Mouse (Mus musculus): ENCODE data around the gene Hoxd11. TPM values are rescaled to one million over a fixed set of nuclear protein-coding genes. Genes with fewer than 3 reads are reported as not detected.

Hoxd11 gene
- not detected in 2 replicates for polyA plus RNA-seq (2015; fragmentation: Nextera tagmentation; extraction: Ambion mirVana)

DNA sequence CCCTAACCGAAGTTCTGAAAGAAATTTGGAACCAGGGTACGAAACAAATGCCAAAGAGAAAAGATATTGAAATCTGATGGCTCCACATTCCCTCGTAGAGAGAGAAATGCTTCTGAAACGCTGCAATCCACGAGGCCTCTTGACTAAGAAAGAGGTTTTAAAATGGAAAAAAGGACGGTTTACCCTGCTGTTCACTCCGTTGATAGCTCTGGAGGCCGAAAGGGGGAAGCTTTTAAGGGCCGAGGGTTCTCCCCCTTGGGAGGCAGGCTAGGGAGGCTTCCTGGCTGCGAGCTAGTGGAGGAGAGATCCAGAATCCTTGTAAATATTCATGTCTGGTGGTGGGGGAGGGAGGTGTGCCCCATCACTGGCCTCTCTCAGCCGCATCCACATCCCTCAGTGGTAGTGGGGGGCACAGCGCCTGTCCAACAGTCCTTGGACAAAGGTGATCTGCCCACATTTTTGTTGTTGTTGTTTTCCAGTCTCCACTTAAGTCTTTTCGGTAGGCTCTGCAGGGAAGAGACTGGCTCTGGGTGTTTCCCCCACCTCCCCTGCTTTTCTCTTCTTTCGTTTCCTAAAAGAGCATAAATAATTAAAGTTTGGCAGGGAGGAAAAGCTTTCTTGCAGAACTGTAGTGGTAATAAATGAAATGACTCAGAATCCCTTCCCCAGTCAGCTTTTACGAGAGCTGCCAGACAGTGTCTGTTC, at the start of gene Hoxd11:
TSS of gene Hoxd11 (plus strand) at position 667 of the 705 bp plus-strand sequence.
- H3K27me3 ChIP-seq, result peaks cover 100% of the 10 kb centered on the region
- no peak within 1 kb of the TSS for H3K9ac ChIP-seq
- no peak within 1 kb of the TSS for H3K4me2 ChIP-seq
- H3K9me3 ChIP-seq, result no peaks in the 10 kb centered on the region
- H3K4me3 ChIP-seq, result no peak within 1 kb of the TSS
- peaks cover 13% of the 10 kb centered on the region for H3K4me1 ChIP-seq
- 3% methylated on average over 15 of the region's 15 CpGs for whole genome bisulfite sequencing
- H3K27ac ChIP-seq, result no peak within 1 kb of the TSS
- no peaks in the 10 kb centered on the region for H3K36me3 ChIP-seq
- ATAC-seq (ENCODE audit: borderline replicate concordance, extremely low read depth, low FRiP score, low TSS enrichment), result no peak

DNA sequence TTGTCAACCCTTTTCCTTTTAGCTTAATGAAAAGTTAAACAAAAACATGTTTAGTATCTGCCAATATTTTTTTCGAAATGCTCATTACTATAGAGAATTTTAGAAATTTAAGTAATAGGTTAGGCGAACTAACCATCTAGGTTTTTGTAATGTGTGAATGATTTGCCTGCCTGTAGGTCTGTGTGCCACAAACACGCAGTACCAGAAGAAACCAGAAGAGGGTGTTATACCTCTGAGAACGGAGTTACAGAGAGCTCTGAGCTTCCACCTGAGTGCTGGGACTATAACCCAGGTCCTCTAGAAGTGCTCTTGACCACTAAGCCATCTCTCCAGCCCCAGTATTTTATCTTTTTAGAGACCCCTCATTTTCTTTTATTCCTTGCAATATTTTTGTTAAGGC, 43.9 kb upstream of the Hoxd11 start:
- no peak for ATAC-seq (ENCODE audit: borderline replicate concordance, extremely low read depth, low FRiP score, low TSS enrichment)
- Histone ChIP-seq H3K27me3 (no peaks in the 10 kb centered on the region), H3K4me2 (no peak overlapping the region), H3K4me3 (no peak overlapping the region), H3K27ac (no peak overlapping the region), H3K4me1 (no peaks in the 10 kb centered on the region), H3K36me3 (no peaks in the 10 kb centered on the region), H3K9ac (no peak overlapping the region), H3K9me3 (no peaks in the 10 kb centered on the region)
- WGBS, result 64% methylated on average over 4 of the region's 4 CpGs

DNA sequence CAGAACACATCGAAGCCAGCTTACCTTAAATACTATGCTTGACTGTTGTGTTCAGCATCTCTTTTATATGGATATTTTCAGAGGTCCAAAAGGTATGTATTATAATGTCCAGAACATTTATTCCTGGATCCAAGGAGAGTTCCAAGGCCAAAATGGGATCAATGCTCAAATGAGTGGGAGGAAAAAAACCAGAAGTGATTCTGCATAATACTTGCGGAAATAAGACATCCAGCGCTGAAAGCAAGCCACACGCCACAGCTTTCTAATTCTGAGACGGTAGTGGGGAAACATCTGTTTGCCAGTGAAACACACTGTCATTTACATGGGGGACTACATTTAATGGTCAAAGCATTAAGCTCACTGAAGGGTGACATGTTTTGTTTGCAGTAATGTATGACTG, 36.9 kb upstream of the Hoxd11 start:
- H3K4me2 ChIP-seq, result no peak overlapping the region
- no peak overlapping the region for H3K27ac ChIP-seq
- H3K36me3 ChIP-seq, result no peaks in the 10 kb centered on the region
- H3K9ac ChIP-seq, result no peak overlapping the region
- H3K4me1 ChIP-seq, result no peaks in the 10 kb centered on the region
- WGBS, result 71% methylated on average over 5 of the region's 5 CpGs
- no peak for ATAC-seq (ENCODE audit: borderline replicate concordance, extremely low read depth, low FRiP score, low TSS enrichment)
- no peak overlapping the region for H3K4me3 ChIP-seq
- H3K9me3 ChIP-seq, result no peaks in the 10 kb centered on the region
- H3K27me3 ChIP-seq, result peaks cover 36% of the 10 kb centered on the region

- H3K9ac ChIP-seq, result no peak overlapping the region
- peaks cover 68% of the 10 kb centered on the region for H3K27me3 ChIP-seq
- WGBS, result 79% methylated on average over 3 of the region's 3 CpGs
- no peak overlapping the region for H3K4me3 ChIP-seq
- H3K4me1 ChIP-seq, result no peaks in the 10 kb centered on the region
- no peaks in the 10 kb centered on the region for H3K9me3 ChIP-seq
- no peak overlapping the region for H3K4me2 ChIP-seq
- no peak overlapping the region for H3K27ac ChIP-seq
- no peaks in the 10 kb centered on the region for H3K36me3 ChIP-seq
- ATAC-seq (ENCODE audit: borderline replicate concordance, extremely low read depth, low FRiP score, low TSS enrichment), result no peak
Observed at GRCm38 (mm10) chr2:74645631-74646030, 33.7 kb upstream of the Hoxd11 start.

GRCm38 (mm10) chr2:74647082-74647864, 32.1 kb upstream of the Hoxd11 start:
- Histone ChIP-seq H3K9me3 (no peaks in the 10 kb centered on the region), H3K4me3 (no peak overlapping the region), H3K36me3 (no peaks in the 10 kb centered on the region), H3K27ac (no peak overlapping the region), H3K4me1 (no peaks in the 10 kb centered on the region), H3K27me3 (peaks cover 85% of the 10 kb centered on the region), H3K9ac (no peak overlapping the region), H3K4me2 (no peak overlapping the region)
- no peak for ATAC-seq (ENCODE audit: borderline replicate concordance, extremely low read depth, low FRiP score, low TSS enrichment)
- WGBS, result 15% methylated on average over 7 of the region's 7 CpGs

- Histone ChIP-seq H3K27me3 (peaks cover 92% of the 10 kb centered on the region), H3K9me3 (no peaks in the 10 kb centered on the region), H3K9ac (no peak overlapping the region), H3K4me1 (peaks cover 16% of the 10 kb centered on the region), H3K4me2 (no peak overlapping the region), H3K27ac (no peak overlapping the region), H3K36me3 (no peaks in the 10 kb centered on the region), H3K4me3 (no peak overlapping the region)
- WGBS, result 32% methylated on average over 2 of the region's 2 CpGs
- no peak for ATAC-seq (ENCODE audit: borderline replicate concordance, extremely low read depth, low FRiP score, low TSS enrichment)
Observed at GRCm38 (mm10) chr2:74652996-74653340, 26.4 kb upstream of the Hoxd11 start.

- 15% methylated on average over 17 of the region's 17 CpGs for WGBS
- H3K4me2 ChIP-seq, result no peak overlapping the region
Observed at GRCm38 (mm10) chr2:74653781-74654535, 25.4 kb upstream of the Hoxd11 start.

DNA sequence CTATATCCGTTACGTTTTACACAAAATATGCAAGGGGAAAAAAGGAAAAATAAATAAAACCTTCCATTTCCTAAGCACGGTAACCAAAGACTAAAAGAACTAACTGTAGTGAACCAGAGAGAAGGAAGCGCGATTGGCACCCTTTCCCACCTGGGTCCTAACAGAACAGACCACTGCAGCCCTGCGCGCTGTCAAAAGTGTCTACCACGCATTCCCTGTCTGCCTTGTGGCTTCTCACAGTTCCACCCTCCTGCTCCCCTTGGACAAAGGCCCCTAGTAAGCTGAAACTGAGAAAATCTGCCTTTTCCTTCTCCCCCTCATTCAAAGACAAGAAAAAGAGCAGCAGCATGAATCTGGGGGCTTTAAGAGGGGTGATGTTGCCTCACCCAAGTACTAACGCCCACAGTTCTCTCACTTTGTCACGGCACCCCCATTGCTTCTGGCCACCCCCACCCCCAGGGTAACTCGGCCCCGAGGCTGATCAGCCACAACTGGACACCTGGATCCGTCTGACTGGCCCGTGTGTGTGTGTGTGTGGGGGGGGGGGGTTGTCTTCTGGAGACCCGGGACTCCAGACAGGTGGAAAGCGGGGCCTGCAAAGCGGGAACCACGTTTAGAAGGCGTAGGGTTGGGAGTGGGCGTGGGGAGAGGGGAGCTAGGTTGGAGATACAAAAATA, 24.5 kb upstream of the Hoxd11 start:
- H3K9ac ChIP-seq, result no peak overlapping the region
- H3K4me1 ChIP-seq, result peaks cover 20% of the 10 kb centered on the region
- ATAC-seq (ENCODE audit: borderline replicate concordance, extremely low read depth, low FRiP score, low TSS enrichment), result no peak; the same call in 1 of the 2 replicates
- no peak overlapping the region for H3K4me2 ChIP-seq
- no peaks in the 10 kb centered on the region for H3K36me3 ChIP-seq
- H3K9me3 ChIP-seq, result no peaks in the 10 kb centered on the region
- H3K27me3 ChIP-seq, result peaks cover 91% of the 10 kb centered on the region
- no peak overlapping the region for H3K27ac ChIP-seq
- H3K4me3 ChIP-seq, result no peak overlapping the region
- 3% methylated on average over 20 of the region's 20 CpGs for WGBS

More at GRCm38 (mm10) chr2:74653781-74654535, 25.4 kb upstream of the Hoxd11 start:
- peaks cover 18% of the 10 kb centered on the region for H3K4me1 ChIP-seq
- H3K9ac ChIP-seq, result no peak overlapping the region
- H3K27ac ChIP-seq, result no peak overlapping the region
- H3K4me3 ChIP-seq, result no peak overlapping the region
- ATAC-seq (ENCODE audit: borderline replicate concordance, extremely low read depth, low FRiP score, low TSS enrichment), result no peak
- no peaks in the 10 kb centered on the region for H3K9me3 ChIP-seq
- peaks cover 91% of the 10 kb centered on the region for H3K27me3 ChIP-seq
- no peaks in the 10 kb centered on the region for H3K36me3 ChIP-seq

DNA sequence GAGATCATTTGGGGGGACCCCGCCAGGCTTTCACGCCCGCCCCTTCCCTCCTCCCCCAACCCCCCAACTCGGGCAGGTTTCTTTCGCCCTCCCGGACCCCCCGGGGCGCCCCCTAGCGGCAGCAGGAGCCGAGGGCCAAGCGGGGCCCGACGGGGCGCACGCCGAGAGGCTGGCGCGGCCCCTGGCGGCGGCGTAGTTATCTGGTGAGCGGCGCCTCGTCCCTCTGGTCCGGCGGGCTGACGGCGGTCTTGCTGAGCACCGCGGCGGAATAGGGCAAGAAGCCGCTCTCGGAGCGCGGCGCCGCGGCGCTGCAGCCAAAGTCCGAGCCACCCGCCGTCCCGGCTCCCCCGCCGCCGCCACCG, 24.0 kb upstream of the Hoxd11 start:
- H3K4me2 ChIP-seq, result peak overlapping the region; percentile 54
- peaks cover 20% of the 10 kb centered on the region for H3K4me1 ChIP-seq
- H3K27me3 ChIP-seq, result peaks cover 91% of the 10 kb centered on the region
- no peak overlapping the region for H3K27ac ChIP-seq
- no peak overlapping the region for H3K9ac ChIP-seq
- peak overlapping the region; percentile 35 for H3K4me3 ChIP-seq
- no peaks in the 10 kb centered on the region for H3K36me3 ChIP-seq
- no peak for ATAC-seq (ENCODE audit: borderline replicate concordance, extremely low read depth, low FRiP score, low TSS enrichment)
- WGBS, result 0% methylated on average over 6 of the region's 47 CpGs
- H3K9me3 ChIP-seq, result no peaks in the 10 kb centered on the region

- Histone ChIP-seq H3K36me3 (no peaks in the 10 kb centered on the region), H3K4me2 (peak overlapping the region; percentile 54), H3K27ac (no peak overlapping the region), H3K9me3 (no peaks in the 10 kb centered on the region), H3K4me3 (peak overlapping the region; percentile 35), H3K27me3 (peaks cover 91% of the 10 kb centered on the region), H3K4me1 (peaks cover 20% of the 10 kb centered on the region), H3K9ac (no peak overlapping the region; the same call in 1 of the 2 replicates)
- 1% methylated on average over 61 of the region's 69 CpGs for WGBS
- no peak; the same call in 1 of the 2 replicates for ATAC-seq (ENCODE audit: borderline replicate concordance, extremely low read depth, low FRiP score, low TSS enrichment)
Observed at GRCm38 (mm10) chr2:74655821-74656631, 23.3 kb upstream of the Hoxd11 start.

DNA sequence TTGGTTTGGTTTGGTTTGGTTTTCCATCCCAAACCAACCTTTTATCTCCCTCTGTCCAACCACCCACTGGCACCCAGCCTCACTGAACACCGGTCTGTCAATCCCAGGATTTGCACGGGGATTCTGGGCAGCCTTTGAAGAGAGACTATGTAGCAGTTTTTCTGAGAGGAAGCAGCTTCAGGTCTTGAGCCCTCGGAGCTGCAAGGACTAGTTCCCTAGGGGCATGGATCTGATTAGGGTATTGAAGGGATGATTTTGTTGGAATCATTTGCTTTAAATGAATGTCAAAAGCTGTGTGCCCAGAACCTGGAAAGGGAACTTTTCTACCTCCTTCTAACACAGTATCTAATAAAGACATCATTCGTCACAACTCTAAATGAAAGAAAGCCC, 22.7 kb upstream of the Hoxd11 start:
- Histone ChIP-seq H3K27me3 (peaks cover 91% of the 10 kb centered on the region), H3K36me3 (no peaks in the 10 kb centered on the region), H3K4me2 (no peak overlapping the region), H3K4me1 (peaks cover 23% of the 10 kb centered on the region), H3K4me3 (no peak overlapping the region), H3K9ac (no peak overlapping the region), H3K9me3 (no peaks in the 10 kb centered on the region), H3K27ac (no peak overlapping the region)
- ATAC-seq (ENCODE audit: borderline replicate concordance, extremely low read depth, low FRiP score, low TSS enrichment), result no peak
- WGBS, result 4% methylated on average over 4 of the region's 4 CpGs
